Mouse (Mus musculus) embryonic facial prominence, embryonic 12.5 days (tissue): Measurements from ENCODE around the gene Gm9745. TPM values are rescaled to one million over a fixed set of nuclear protein-coding genes. Genes with fewer than 3 reads are reported as not detected.
"Not testable (repeated sequence)": the region's sequence is repeated elsewhere in the genome, so short reads cannot be mapped to it uniquely, and the experiment has no call there.

Source experiments
- ATAC-seq: fragments of 200-750 bp; cut with Nextera tagmentation; 2 replicates; pipeline ENCODE4 v1.8.0; 2017; ENCODE audit not compliant: insufficient number of reproducible peaks, insufficient read depth, low FRiP score, low TSS enrichment
- H3K27ac ChIP-seq: fragments of 300-500 bp; sonication (generic); 2 replicates; pipeline ENCODE4 v1.5.1; 2016; ENCODE audit warnings: mild to moderate bottlenecking
- H3K27me3 ChIP-seq: fragments of 300-500 bp; sonication (generic); 2 replicates; pipeline ENCODE4 v1.6.1; 2016; ENCODE audit warnings: mild to moderate bottlenecking, moderate library complexity
- H3K36me3 ChIP-seq: fragments of 300-500 bp; sonication (generic); 2 replicates; pipeline ENCODE4 v1.6.1; 2016; ENCODE audit warnings: mild to moderate bottlenecking
- H3K4me1 ChIP-seq: fragments of 300-500 bp; sonication (generic); 2 replicates; pipeline ENCODE4 v1.6.1; 2016
- H3K4me2 ChIP-seq: fragments of 300-500 bp; sonication (generic); replicated peaks from 2 replicates; pipeline ENCODE4 v1.6.1; 2016; ENCODE audit warnings: mild to moderate bottlenecking, moderate library complexity
- H3K4me3 ChIP-seq: fragments of 300-500 bp; sonication (generic); 2 replicates; pipeline ENCODE4 v1.5.1; 2016; ENCODE audit warnings: mild to moderate bottlenecking
- H3K9ac ChIP-seq: fragments of 300-500 bp; sonication (generic); 2 replicates; pipeline ENCODE4 v1.6.1; 2016; ENCODE audit warnings: mild to moderate bottlenecking, moderate library complexity
- H3K9me3 ChIP-seq: fragments of 300-500 bp; sonication (generic); 2 replicates; pipeline ENCODE4 v1.6.1; 2016; ENCODE audit warnings: mild to moderate bottlenecking, moderate library complexity
- WGBS: fragments of 180-500 bp; shearing (Covaris S2); methylation state at CpG from one replicate; pipeline ENCODE4 v1.1.7; 2016; 5-methylcytosine and 5-hydroxymethylcytosine counted together
- polyA plus RNA-seq: library from polyadenylated mRNA; unstranded; fragments of >200 nt; fragmentation: Nextera tagmentation; extraction: Ambion mirVana; gene quantifications from 2 replicates; pipeline ENCODE4 v1.2.1, GENCODE M21; 2016

The Gm9745 gene
- not detected in 2 replicates for polyA plus RNA-seq

- H3K4me3 ChIP-seq, H3K4me1 ChIP-seq, H3K4me2 ChIP-seq, H3K27me3 ChIP-seq, ATAC-seq, H3K9me3 ChIP-seq, H3K36me3 ChIP-seq, H3K9ac ChIP-seq, H3K27ac ChIP-seq: not testable (repeated sequence)
Observed at GRCm38 (mm10) chr13:8948131-8948530, at the start of gene Gm9745. Gm9745 (minus strand) TSS chr13:8948231.

- not testable (repeated sequence) for H3K9ac ChIP-seq, H3K27me3 ChIP-seq, H3K9me3 ChIP-seq, H3K36me3 ChIP-seq, ATAC-seq, H3K27ac ChIP-seq, H3K4me3 ChIP-seq, H3K4me2 ChIP-seq
- WGBS = 85% methylated on average over 5 of the region's 5 CpGs
- H3K4me1 ChIP-seq = peaks cover 13% of the 10 kb centered on the region
Observed at GRCm38 (mm10) chr13:8997221-8997620, 49.2 kb upstream of the Gm9745 start.

- Histone ChIP-seq H3K36me3 (no peaks in the 10 kb centered on the region), H3K9ac (peak within 1 kb of the TSS; percentile 75), H3K4me2 (peak within 1 kb of the TSS; percentile 73), H3K9me3 (no peaks in the 10 kb centered on the region), H3K27me3 (no peaks in the 10 kb centered on the region), H3K27ac (peak within 1 kb of the TSS; percentile 31; the same call in 1 of the 2 replicates), H3K4me3 (peak within 1 kb of the TSS; percentile 85), H3K4me1 (peaks cover 13% of the 10 kb centered on the region)
- ATAC-seq = peak; percentile 97
- WGBS = under 1% methylated on average over 51 of the region's 51 CpGs
Observed at GRCm38 (mm10) chr13:8995990-8996786, 48.2 kb upstream of the Gm9745 start, which contains the start of gene Gtpbp4. Gtpbp4 (minus strand) TSS chr13:8996083.

- Histone ChIP-seq H3K4me1 (peaks cover 13% of the 10 kb centered on the region), H3K36me3 (peaks cover 1% of the 10 kb centered on the region), H3K27me3 (no peaks in the 10 kb centered on the region), H3K9ac (peak overlapping the region; percentile 75), H3K4me3 (peak overlapping the region; percentile 85), H3K4me2 (peak overlapping the region; percentile 73), H3K27ac (0 out of 2 replicates have a peak overlapping the region, but pooled peaks have one; percentile 30), H3K9me3 (no peaks in the 10 kb centered on the region)
- WGBS = 3% methylated on average over 33 of the region's 33 CpGs
- ATAC-seq = peak; percentile 79
Observed at GRCm38 (mm10) chr13:8995159-8995989, 47.3 kb upstream of the Gm9745 start.

GRCm38 (mm10) chr13:8992231-8992630 lies 44.2 kb upstream of the Gm9745 start:
- Histone ChIP-seq H3K27me3 (no peaks in the 10 kb centered on the region), H3K36me3 (peaks cover 30% of the 10 kb centered on the region), H3K27ac (no peak overlapping the region), H3K4me3 (no peak overlapping the region), H3K9ac (no peak overlapping the region), H3K4me2 (no peak overlapping the region), H3K4me1 (peaks cover 13% of the 10 kb centered on the region), H3K9me3 (no peaks in the 10 kb centered on the region)
- 89% methylated on average over 6 of the region's 6 CpGs for WGBS
- ATAC-seq = no peak

GRCm38 (mm10) chr13:8972972-8973371 lies 24.9 kb upstream of the Gm9745 start:
- Histone ChIP-seq H3K4me2 (no peak overlapping the region), H3K27ac (no peak overlapping the region), H3K27me3 (no peaks in the 10 kb centered on the region), H3K36me3 (peaks cover 76% of the 10 kb centered on the region), H3K4me3 (no peak overlapping the region), H3K9me3 (no peaks in the 10 kb centered on the region), H3K4me1 (no peaks in the 10 kb centered on the region), H3K9ac (no peak overlapping the region)
- no peak for ATAC-seq
- WGBS = 90% methylated on average over 3 of the region's 3 CpGs

- Histone ChIP-seq H3K9ac (no peak overlapping the region), H3K27ac (no peak overlapping the region), H3K36me3 (peaks cover 72% of the 10 kb centered on the region), H3K9me3 (no peaks in the 10 kb centered on the region), H3K4me2 (no peak overlapping the region), H3K4me3 (no peak overlapping the region), H3K4me1 (no peaks in the 10 kb centered on the region), H3K27me3 (no peaks in the 10 kb centered on the region)
- ATAC-seq = no peak
Observed at GRCm38 (mm10) chr13:8972369-8972768, 24.3 kb upstream of the Gm9745 start.

GRCm38 (mm10) chr13:8967742-8968141 lies 19.7 kb upstream of the Gm9745 start:
- Histone ChIP-seq H3K27me3 (no peaks in the 10 kb centered on the region), H3K9ac (no peak overlapping the region), H3K27ac (no peak overlapping the region), H3K4me2 (no peak overlapping the region), H3K4me1 (no peaks in the 10 kb centered on the region), H3K9me3 (no peaks in the 10 kb centered on the region), H3K4me3 (no peak overlapping the region), H3K36me3 (peaks cover 35% of the 10 kb centered on the region)
- no peak for ATAC-seq
- WGBS = 85% methylated on average over 8 of the region's 8 CpGs

- Histone ChIP-seq H3K36me3 (peaks cover 20% of the 10 kb centered on the region), H3K9me3 (no peaks in the 10 kb centered on the region), H3K4me2 (no peak overlapping the region), H3K4me3 (no peak overlapping the region), H3K27ac (no peak overlapping the region), H3K27me3 (no peaks in the 10 kb centered on the region), H3K9ac (no peak overlapping the region), H3K4me1 (no peaks in the 10 kb centered on the region)
- 95% methylated on average over 5 of the region's 5 CpGs for WGBS
- ATAC-seq = no peak
Observed at GRCm38 (mm10) chr13:8965224-8965623, 17.2 kb upstream of the Gm9745 start.

- H3K4me3 ChIP-seq, H3K4me1 ChIP-seq, H3K9ac ChIP-seq, H3K27ac ChIP-seq, H3K36me3 ChIP-seq, ATAC-seq, H3K4me2 ChIP-seq, H3K27me3 ChIP-seq, H3K9me3 ChIP-seq: not testable (repeated sequence)
- 34% methylated on average over 5 of the region's 5 CpGs for WGBS
Observed at GRCm38 (mm10) chr13:8962266-8962665, 14.2 kb upstream of the Gm9745 start.

GRCm38 (mm10) chr13:8961128-8961888 lies 13.3 kb upstream of the Gm9745 start:
- not testable (repeated sequence) for H3K9me3 ChIP-seq, H3K36me3 ChIP-seq, H3K27ac ChIP-seq, H3K4me1 ChIP-seq, H3K4me2 ChIP-seq, H3K9ac ChIP-seq, H3K4me3 ChIP-seq, H3K27me3 ChIP-seq, ATAC-seq
- 56% methylated on average over 3 of the region's 3 CpGs for WGBS
